8 mouse cellular contexts compared by ENCODE assay signal in the genomic region with DNA sequence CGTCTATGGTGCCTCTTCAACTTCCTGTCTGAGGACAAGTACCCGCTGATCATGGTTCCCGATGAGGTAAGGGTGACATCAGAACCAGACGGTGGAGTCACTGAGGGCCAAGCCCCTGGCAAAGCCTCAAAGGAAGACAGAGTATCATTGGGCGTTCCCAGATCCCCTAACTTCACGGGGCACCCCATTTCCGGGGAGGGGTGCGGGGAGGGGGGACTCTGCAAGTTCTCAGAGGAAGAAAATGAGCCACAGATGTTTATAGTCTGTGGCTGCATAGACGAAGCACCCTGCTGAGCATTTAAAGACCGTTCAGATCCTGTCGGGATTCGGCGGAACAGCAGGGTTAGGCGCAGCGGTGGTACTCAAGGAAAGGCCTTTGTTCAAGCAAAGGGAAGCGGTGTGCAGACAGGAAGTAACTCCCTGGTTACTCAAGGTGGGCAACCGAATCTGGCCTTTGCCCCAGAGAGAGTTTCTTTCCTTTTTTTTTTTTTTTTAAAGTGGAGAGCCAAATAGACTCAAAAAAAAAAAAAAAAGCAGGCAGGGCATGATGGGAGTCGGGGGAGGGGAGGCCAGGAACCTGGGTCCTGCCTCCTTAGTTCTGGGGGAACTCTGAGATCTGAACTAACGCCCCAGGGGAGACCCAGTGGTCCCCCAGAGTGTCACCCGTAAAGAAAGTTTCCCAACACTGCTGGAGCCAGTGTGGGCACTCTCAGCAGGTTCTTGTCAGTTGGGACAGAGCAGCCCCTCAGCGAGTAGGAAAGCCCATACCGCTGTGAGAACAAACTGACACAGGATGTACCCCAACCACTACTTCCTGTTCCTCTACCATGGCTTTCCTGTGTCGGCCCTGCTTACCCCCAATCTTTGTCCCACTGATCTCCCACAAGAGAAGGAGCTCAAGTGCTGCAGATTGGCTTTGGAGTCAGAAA. TPM values are rescaled to one million over a fixed set of nuclear protein-coding genes. Genes with fewer than 3 reads are reported as not detected.
DNase-seq lines count a peak whose midpoint lies in the region; ATAC-seq and TF ChIP-seq lines count a peak whose summit lies in the region.

No protein-coding gene starts in this region.

- ATAC-seq in hindbrain, embryonic 11.5 days (ENCODE audit: low FRiP score): no peak
- peak; percentile 87 for ATAC-seq in inflammation-experienced regulatory T-cells, adult 6 months
- peak; percentile 70 for ATAC-seq in megakaryocyte progenitor cell, adult 5-6 weeks (replicated peaks; ENCODE audit: poor library complexity)

- no peaks in the 10 kb centered on the region for H3K36me3 ChIP-seq in hindbrain, embryonic 10.5 days
- no peaks in the 10 kb centered on the region for H3K36me3 ChIP-seq in hindbrain, embryonic 11.5 days (ENCODE audit: control insufficient read depth, insufficient read depth, low read length)
- peaks cover 38% of the 10 kb centered on the region for H3K36me3 ChIP-seq in thymus, adult 2 months (ENCODE audit: control insufficient read depth, insufficient read depth, low read length)

- no peak for DNase-seq in hindbrain, embryonic 10.5 days (ENCODE audit: low spot score)
- no peak for DNase-seq in hindbrain, embryonic 11.5 days (ENCODE audit: low spot score)
- peak; percentile 83 for DNase-seq in thymus, adult 2 months
- DNase-seq in gastrocnemius, adult 8-10 months (ENCODE audit: low spot score in 2 of 2): no peak
- no peak for DNase-seq in ovary, adult 18-20 months (ENCODE audit: low spot score)

- no peak overlapping the region for H3K4me2 ChIP-seq in hindbrain, embryonic 11.5 days (replicated peaks; ENCODE audit: low read depth, low read length)

- WGBS in hindbrain, embryonic 10.5 days: 26% methylated on average over 23 of the region's 23 CpGs
- WGBS in hindbrain, embryonic 11.5 days: 23% methylated on average over 23 of the region's 23 CpGs
- WGBS in bone marrow, adult 2 months: 2% methylated on average over 23 of the region's 23 CpGs
- 2% methylated on average over 23 of the region's 23 CpGs for WGBS in thymus, adult 2 months

- peaks cover 18% of the 10 kb centered on the region for H3K4me1 ChIP-seq in hindbrain, embryonic 10.5 days (replicated peaks)
- H3K4me1 ChIP-seq in hindbrain, embryonic 11.5 days (replicated peaks; ENCODE audit: control insufficient read depth, insufficient read depth, low read length): no peaks in the 10 kb centered on the region; the same call in 1 of the 2 replicates
- H3K4me1 ChIP-seq in bone marrow, adult 2 months (ENCODE audit: control insufficient read depth, insufficient read depth, low read length): peaks cover 2% of the 10 kb centered on the region; the same call in 1 of the 2 replicates
- H3K4me1 ChIP-seq in thymus, adult 2 months (replicated peaks; ENCODE audit: control insufficient read depth, insufficient read depth, low read length): peaks cover 48% of the 10 kb centered on the region

- peaks cover 28% of the 10 kb centered on the region for H3K27me3 ChIP-seq in hindbrain, embryonic 10.5 days (ENCODE audit: insufficient read depth, poor library complexity, severe bottlenecking)
- no peaks in the 10 kb centered on the region for H3K27me3 ChIP-seq in hindbrain, embryonic 11.5 days (ENCODE audit: control insufficient read depth, insufficient read depth, low read length)
- H3K27me3 ChIP-seq in thymus, adult 2 months (ENCODE audit: control insufficient read depth, insufficient read depth, low read length): no peaks in the 10 kb centered on the region

- no peak for TF ChIP-seq CTCF in bone marrow, adult 2 months (IDR thresholded peaks at IDR 0.05; ENCODE audit: control insufficient read depth, insufficient read depth, low read length)
- TF ChIP-seq CTCF in thymus, adult 2 months (IDR thresholded peaks at IDR 0.05; ENCODE audit: borderline replicate concordance, control insufficient read depth, extremely low read depth, insufficient read depth, low read length, poor library complexity): no peak; the same call in 1 of the 2 replicates

- H3K9me3 ChIP-seq in hindbrain, embryonic 10.5 days: no peaks in the 10 kb centered on the region
- H3K9me3 ChIP-seq in hindbrain, embryonic 11.5 days (ENCODE audit: control insufficient read depth, low read length): no peaks in the 10 kb centered on the region

- no peak for TF ChIP-seq POLR2A in bone marrow, adult 2 months (IDR thresholded peaks at IDR 0.05; ENCODE audit: borderline replicate concordance, control insufficient read depth, low read depth, low read length)
- no peak for TF ChIP-seq POLR2A in thymus, adult 2 months (IDR thresholded peaks at IDR 0.05; ENCODE audit: control insufficient read depth, extremely low read depth, insufficient read depth, low read length, poor library complexity)

- peak overlapping the region; percentile 20 for H3K4me3 ChIP-seq in hindbrain, embryonic 10.5 days
- H3K4me3 ChIP-seq in hindbrain, embryonic 11.5 days (ENCODE audit: low read depth, low read length): no peak overlapping the region
- H3K4me3 ChIP-seq in bone marrow, adult 2 months (replicated peaks; ENCODE audit: control insufficient read depth, low read depth, low read length): peak overlapping the region; percentile 8
- peak overlapping the region; percentile 43 for H3K4me3 ChIP-seq in thymus, adult 2 months (ENCODE audit: control insufficient read depth, insufficient read depth, low read length)

- H3K9ac ChIP-seq in hindbrain, embryonic 11.5 days (ENCODE audit: low read depth, low read length): no peak overlapping the region

- peak overlapping the region; percentile 74 for H3K27ac ChIP-seq in hindbrain, embryonic 10.5 days
- no peak overlapping the region for H3K27ac ChIP-seq in hindbrain, embryonic 11.5 days (ENCODE audit: low read depth, low read length)
- peak overlapping the region; percentile 86 for H3K27ac ChIP-seq in bone marrow, adult 2 months (ENCODE audit: control insufficient read depth, insufficient read depth, low read depth, low read length, poor library complexity)
- H3K27ac ChIP-seq in thymus, adult 2 months (ENCODE audit: control insufficient read depth, insufficient read depth, low read length): peak overlapping the region; percentile 99

RNA-seq across cellular contexts. Expression of a gene that starts 10.4 kb away (rescaled TPM):
- polyA plus RNA-seq in hindbrain, embryonic 10.5 days (2016; fragmentation: Nextera tagmentation; extraction: Ambion mirVana): 3.4 and 4.3 TPM in 2 replicates
- polyA plus RNA-seq in hindbrain, embryonic 11.5 days (2014; fragmentation: Nextera tagmentation; extraction: Ambion mirVana): 1.8 and 2.9 TPM in 2 replicates
- 41.3 and 45.4 TPM in 2 replicates for polyA plus RNA-seq in bone marrow, adult 2 months (2011; ENCODE audit: insufficient read depth, insufficient read length, low replicate concordance, missing spikeins)
- 10 to 100 TPM; 29.7 to 51.9 (median 32.8) TPM for polyA plus RNA-seq in inflammation-experienced regulatory T-cells, adult 6 months (2017; shearing (Covaris generic))
- total RNA-seq in megakaryocyte progenitor cell, adult 5-6 weeks (2015): 38.0 and 50.6 TPM in 2 replicates
- 142 and 149 TPM in 2 replicates for total RNA-seq in megakaryocyte progenitor cell, adult 5-6 weeks (2017)
- 247 and 277 TPM in 2 replicates for polyA plus RNA-seq in thymus, adult 2 months (2012; rRNA removed)
- 1 to 10 TPM in 3 of 4 experiments, under 1 TPM in 1; 0.90 to 2.1 (median 1.2) TPM for total RNA-seq in gastrocnemius, adult 8-10 months (2022)

RNA-seq across cellular contexts. Expression of a gene that starts 14.5 kb away (rescaled TPM):
- 1.8 and 2.0 TPM in 2 replicates for polyA plus RNA-seq in hindbrain, embryonic 10.5 days (2016; fragmentation: Nextera tagmentation; extraction: Ambion mirVana)
- polyA plus RNA-seq in hindbrain, embryonic 11.5 days (2014; fragmentation: Nextera tagmentation; extraction: Ambion mirVana): 1.7 and 3.5 TPM in 2 replicates
- polyA plus RNA-seq in bone marrow, adult 2 months (2011; ENCODE audit: insufficient read depth, insufficient read length, low replicate concordance, missing spikeins): 4.4 and 13.2 TPM in 2 replicates
- 1 to 10 TPM; 2.5 to 3.8 (median 3.8) TPM for polyA plus RNA-seq in inflammation-experienced regulatory T-cells, adult 6 months (2017; shearing (Covaris generic))
- 7.4 and 7.7 TPM in 2 replicates for total RNA-seq in megakaryocyte progenitor cell, adult 5-6 weeks (2015)
- 1.9 and 2.7 TPM in 2 replicates for total RNA-seq in megakaryocyte progenitor cell, adult 5-6 weeks (2017)
- polyA plus RNA-seq in thymus, adult 2 months (2012; rRNA removed): 50.7 and 51.6 TPM in 2 replicates
- total RNA-seq in gastrocnemius, adult 8-10 months (2022): 10 to 100 TPM; 24.7 to 28.3 (median 26.1) TPM

RNA-seq across cellular contexts. Expression of a gene that starts 41.1 kb away (rescaled TPM):
- 36.1 and 39.8 TPM in 2 replicates for polyA plus RNA-seq in hindbrain, embryonic 10.5 days (2016; fragmentation: Nextera tagmentation; extraction: Ambion mirVana)
- 27.6 and 29.5 TPM in 2 replicates for polyA plus RNA-seq in hindbrain, embryonic 11.5 days (2014; fragmentation: Nextera tagmentation; extraction: Ambion mirVana)
- 4.3 and 11.8 TPM in 2 replicates for polyA plus RNA-seq in bone marrow, adult 2 months (2011; ENCODE audit: insufficient read depth, insufficient read length, low replicate concordance, missing spikeins)
- 1 to 10 TPM; 3.1 to 7.8 (median 6.2) TPM for polyA plus RNA-seq in inflammation-experienced regulatory T-cells, adult 6 months (2017; shearing (Covaris generic))
- 11.8 and 13.1 TPM in 2 replicates for total RNA-seq in megakaryocyte progenitor cell, adult 5-6 weeks (2015)
- total RNA-seq in megakaryocyte progenitor cell, adult 5-6 weeks (2017): 13.5 and 18.5 TPM in 2 replicates
- polyA plus RNA-seq in thymus, adult 2 months (2012; rRNA removed): 55.5 and 55.7 TPM in 2 replicates
- total RNA-seq in gastrocnemius, adult 8-10 months (2022): 10 to 100 TPM; 13.0 to 19.2 (median 16.7) TPM
